Mouse (Mus musculus): ENCODE results near the gene Gng3.
A peak's percentile ranks its signal among the peaks of the same experiment; 100 is the strongest.
"Not testable (repeated sequence)": the region's sequence is repeated elsewhere in the genome, so short reads cannot be mapped to it uniquely, and the experiment has no call there.

The Gng3 gene

GRCm38 (mm10) chr19:8839103-8839907 is at the start of gene Gng3:
TSS of gene Gng3 (minus strand) at chr19:8839194.
- DNase-seq (ENCODE audit: extremely low read depth, low read depth), result no peak

- DNase-seq (ENCODE audit: extremely low read depth, low read depth), result no peak
Observed at GRCm38 (mm10) chr19:8887585-8888463, 48.8 kb upstream of the Gng3 start.

GRCm38 (mm10) chr19:8886916-8887584 is 48.1 kb upstream of the Gng3 start:
- no peak for DNase-seq (ENCODE audit: extremely low read depth, low read depth)

GRCm38 (mm10) chr19:8883616-8884015 is 44.6 kb upstream of the Gng3 start, which contains the start of the genes Lbhd1 and Gm49403:
TSS of gene Lbhd1 (plus strand) at chr19:8883732.
TSS of gene Gm49403 (plus strand) at chr19:8883930.
- DNase-seq (ENCODE audit: extremely low read depth, low read depth), result no peak

- DNase-seq (ENCODE audit: extremely low read depth, low read depth), result no peak
Observed at GRCm38 (mm10) chr19:8881034-8881392, 42.0 kb upstream of the Gng3 start.

GRCm38 (mm10) chr19:8880311-8881033 is 41.5 kb upstream of the Gng3 start, which contains the start of gene Uqcc3:
TSS of gene Uqcc3 (minus strand) at chr19:8880923.
- peak; percentile 81 for DNase-seq (ENCODE audit: extremely low read depth, low read depth)

- DNase-seq (ENCODE audit: extremely low read depth, low read depth), result no peak
Observed at GRCm38 (mm10) chr19:8875031-8875430, 36.0 kb upstream of the Gng3 start.

- DNase-seq (ENCODE audit: extremely low read depth, low read depth), result no peak
Observed at GRCm38 (mm10) chr19:8872266-8872840, 33.4 kb upstream of the Gng3 start.

GRCm38 (mm10) chr19:8871267-8872186 is 32.5 kb upstream of the Gng3 start, which contains the start of gene Ubxn1:
TSS of gene Ubxn1 (plus strand) at chr19:8871496.
- peak; percentile 96 for DNase-seq (ENCODE audit: extremely low read depth, low read depth)

GRCm38 (mm10) chr19:8870838-8871237 is 31.8 kb upstream of the Gng3 start:
- DNase-seq (ENCODE audit: extremely low read depth, low read depth), result no peak

GRCm38 (mm10) chr19:8870381-8870780 is 31.4 kb upstream of the Gng3 start:
- DNase-seq (ENCODE audit: extremely low read depth, low read depth), result not testable (repeated sequence)

- no peak for DNase-seq (ENCODE audit: extremely low read depth, low read depth)
Observed at GRCm38 (mm10) chr19:8864265-8864664, 25.3 kb upstream of the Gng3 start.

GRCm38 (mm10) chr19:8859018-8859417 is 20.0 kb upstream of the Gng3 start:
- DNase-seq (ENCODE audit: extremely low read depth, low read depth), result no peak

GRCm38 (mm10) chr19:8857689-8858088 is 18.7 kb upstream of the Gng3 start:
- DNase-seq (ENCODE audit: extremely low read depth, low read depth), result peak; percentile 43

- DNase-seq (ENCODE audit: extremely low read depth, low read depth), result no peak
Observed at GRCm38 (mm10) chr19:8853117-8853516, 14.1 kb upstream of the Gng3 start.

- no peak for DNase-seq (ENCODE audit: extremely low read depth, low read depth)
Observed at GRCm38 (mm10) chr19:8852236-8852928, 13.4 kb upstream of the Gng3 start.

- DNase-seq (ENCODE audit: extremely low read depth, low read depth), result no peak
Observed at GRCm38 (mm10) chr19:8851639-8852038, 12.6 kb upstream of the Gng3 start.

GRCm38 (mm10) chr19:8850402-8850901 is 11.5 kb upstream of the Gng3 start, which contains the start of gene Lrrn4cl:
TSS of gene Lrrn4cl (plus strand) at chr19:8850768.
- no peak for DNase-seq (ENCODE audit: extremely low read depth, low read depth)

GRCm38 (mm10) chr19:8848356-8848755 is 9.4 kb upstream of the Gng3 start:
- DNase-seq (ENCODE audit: extremely low read depth, low read depth), result no peak

All from MEL-GATA-1-ER (cell line).